Mouse (Mus musculus) liver, embryonic 18 days (tissue): ENCODE measurements around the gene Olfr314. TPM values are rescaled to one million over a fixed set of nuclear protein-coding genes. Genes with fewer than 3 reads are reported as not detected.

Experiments
- polyA plus RNA-seq: library from polyadenylated mRNA; depleted of rRNA; stranded (reverse); fragments of >200 nt; gene quantifications from 2 replicates; pipeline ENCODE4 v1.2.3, GENCODE M21; 2012; rRNA removed

Olfr314 gene
- polyA plus RNA-seq = not detected in 2 replicates

DNA sequence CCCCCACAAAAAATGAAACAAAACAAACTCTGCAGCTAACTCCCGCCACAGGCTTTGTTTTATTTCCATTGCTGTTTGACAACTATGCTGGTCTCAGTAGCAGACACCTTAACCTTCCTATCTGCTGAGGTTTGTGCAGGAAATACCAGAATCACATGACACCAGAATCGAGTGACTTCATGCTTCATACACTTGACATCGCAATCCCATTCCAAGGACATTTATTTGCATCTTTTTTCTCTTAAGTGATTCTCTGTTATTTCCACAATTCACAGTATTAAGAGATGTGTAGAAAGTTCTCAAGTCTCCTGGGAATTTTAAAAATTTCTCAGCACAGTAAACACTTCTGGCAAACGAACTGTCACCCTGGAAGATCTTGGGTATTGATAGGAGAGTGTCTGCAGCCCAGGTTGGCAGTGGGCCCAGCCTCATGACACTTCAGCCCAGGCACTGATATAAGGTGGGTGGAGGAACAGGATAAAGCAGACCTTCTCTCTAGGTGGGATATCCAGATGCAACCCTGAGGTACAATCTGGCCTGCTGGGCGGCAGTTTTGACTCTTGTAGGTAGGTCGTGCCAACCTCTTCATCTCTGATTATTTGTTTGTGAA is at the start of gene Olfr314:
Gene Olfr314, plus strand, starts transcription at position 473 of the 610 bp plus-strand sequence.

DNA sequence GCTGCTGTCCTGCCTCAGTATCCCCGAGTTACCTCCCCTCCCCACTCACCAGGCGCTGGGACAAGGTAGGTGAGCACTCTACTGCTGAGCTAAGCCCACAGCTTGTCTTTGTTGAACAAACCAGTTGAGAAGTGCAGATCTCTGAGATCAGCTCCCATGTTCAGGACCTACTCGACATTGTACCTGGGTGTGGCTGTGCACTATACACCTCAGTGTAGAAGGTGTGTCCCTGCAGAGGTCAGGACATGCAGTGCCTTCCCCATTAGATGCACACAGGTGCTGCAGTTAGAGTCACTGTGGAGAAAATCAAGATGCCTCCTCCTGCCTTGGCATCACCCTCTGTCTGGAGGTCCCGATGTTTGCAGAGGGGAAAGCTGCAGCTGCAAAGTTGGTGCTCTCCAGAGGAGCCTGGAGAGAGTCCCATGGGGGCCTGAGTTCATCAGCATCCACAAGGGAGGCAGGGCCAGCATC is 43.9 kb upstream of the Olfr314 start, which contains the start of gene Olfr317:
Gene Olfr317, minus strand, starts transcription at position 421 of the 471 bp plus-strand sequence.

GRCm38 (mm10) chr11:58752434-58752833 is 30.3 kb upstream of the Olfr314 start, which contains the start of gene Olfr316:
Olfr316 (plus strand) TSS chr11:58752734.

GRCm38 (mm10) chr11:58772888-58773287 is 9.9 kb upstream of the Olfr314 start, which contains the start of gene Olfr315:
Olfr315 (plus strand) TSS chr11:58773188.

GRCm38 (mm10) chr11:58801558-58802228 is 18.9 kb downstream of the Olfr314 start, which contains the start of gene Fam183b:
Fam183b (minus strand) TSS chr11:58801960.

DNA sequence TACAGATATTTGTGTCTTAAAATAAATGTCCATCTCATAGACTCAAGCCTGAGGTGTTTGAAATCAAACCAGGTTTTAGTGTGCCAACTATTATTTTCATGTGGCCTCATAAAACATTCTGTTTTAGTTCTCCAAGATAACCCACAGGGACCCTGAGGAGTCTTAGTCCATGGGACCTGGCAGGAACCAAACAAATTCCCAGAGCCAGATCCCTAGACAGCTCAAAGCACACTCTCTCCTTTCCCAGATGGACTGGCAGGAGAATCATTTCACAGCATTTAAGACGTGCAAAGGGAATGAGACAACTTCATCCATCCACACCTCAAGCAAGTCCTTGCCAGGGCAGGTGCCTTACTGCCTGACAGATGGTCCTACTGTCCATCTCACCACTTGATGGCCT is 31.9 kb downstream of the Olfr314 start, which contains the start of gene Olfr313:
Gene Olfr313, plus strand, starts transcription at position 301 of the 400 bp plus-strand sequence.

DNA sequence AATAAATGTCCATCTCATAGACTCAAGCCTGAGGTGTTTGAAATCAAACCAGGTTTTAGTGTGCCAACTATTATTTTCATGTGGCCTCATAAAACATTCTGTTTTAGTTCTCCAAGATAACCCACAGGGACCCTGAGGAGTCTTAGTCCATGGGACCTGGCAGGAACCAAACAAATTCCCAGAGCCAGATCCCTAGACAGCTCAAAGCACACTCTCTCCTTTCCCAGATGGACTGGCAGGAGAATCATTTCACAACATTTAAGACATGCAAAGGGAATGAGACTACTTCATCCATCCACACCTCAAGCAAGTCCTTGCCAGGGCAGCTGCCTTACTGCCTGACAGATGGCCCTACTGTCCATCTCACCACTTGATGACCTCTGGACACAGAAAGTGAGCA is 46.2 kb downstream of the Olfr314 start, which contains the start of gene Olfr312:
Gene Olfr312, plus strand, starts transcription at position 301 of the 400 bp plus-strand sequence.

Other genes starting within 250 kb of the Olfr314 start
- not detected in 2 replicates for gene Olfr330, start 248.1 kb upstream of the Olfr314 start, polyA plus RNA-seq
- gene Olfr329-ps, start 236.5 kb upstream of the Olfr314 start, polyA plus RNA-seq = not detected in 2 replicates
- gene Olfr328, start 227.3 kb upstream of the Olfr314 start, polyA plus RNA-seq = not detected in 2 replicates
- not detected in 2 replicates for gene Olfr224, start 212.4 kb upstream of the Olfr314 start, polyA plus RNA-seq
- gene Olfr325, start 205.2 kb upstream of the Olfr314 start, polyA plus RNA-seq = not detected in 2 replicates
- not detected in 2 replicates for gene Olfr324, start 187.8 kb upstream of the Olfr314 start, polyA plus RNA-seq
- gene 2210407C18Rik, start 166.9 kb upstream of the Olfr314 start, polyA plus RNA-seq = 0.07 TPM in 1 of 2 replicates, not detected in the other
- not detected in 2 replicates for gene Olfr323, start 152.5 kb upstream of the Olfr314 start, polyA plus RNA-seq
- 4.9 and 5.5 TPM in 2 replicates for gene Trim58, start 142.5 kb upstream of the Olfr314 start, polyA plus RNA-seq
- 0.02 and 0.05 TPM in 2 replicates for gene Olfr322, start 124.2 kb upstream of the Olfr314 start, polyA plus RNA-seq
- gene Olfr320, start 101.9 kb upstream of the Olfr314 start, polyA plus RNA-seq = not detected in 2 replicates
- not detected in 2 replicates for gene Olfr319, start 83.8 kb upstream of the Olfr314 start, polyA plus RNA-seq
- not detected in 2 replicates for gene Olfr318, start 58.9 kb upstream of the Olfr314 start, polyA plus RNA-seq
- not detected in 2 replicates for gene Olfr317, start 43.7 kb upstream of the Olfr314 start, polyA plus RNA-seq
- gene Olfr316, start 30.2 kb upstream of the Olfr314 start, polyA plus RNA-seq = not detected in 2 replicates
- gene Olfr315, start 9.8 kb upstream of the Olfr314 start, polyA plus RNA-seq = not detected in 2 replicates
- gene Fam183b, start 19.0 kb downstream of the Olfr314 start, polyA plus RNA-seq = 0.15 TPM in 1 of 2 replicates, not detected in the other
- not detected in 2 replicates for gene Olfr313, start 32.0 kb downstream of the Olfr314 start, polyA plus RNA-seq
- gene Olfr312, start 46.3 kb downstream of the Olfr314 start, polyA plus RNA-seq = not detected in 2 replicates
- not detected in 2 replicates for gene Olfr311, start 56.3 kb downstream of the Olfr314 start, polyA plus RNA-seq
- gene Gm12258, start 64.2 kb downstream of the Olfr314 start, polyA plus RNA-seq = 2.5 and 2.7 TPM in 2 replicates
- 1.0 and 1.3 TPM in 2 replicates for gene 2810021J22Rik, start 84.3 kb downstream of the Olfr314 start, polyA plus RNA-seq
- 2.9 and 3.0 TPM in 2 replicates for gene Zfp39, start 121.3 kb downstream of the Olfr314 start, polyA plus RNA-seq
- 13.5 and 14.6 TPM in 2 replicates for gene Btnl10, start 135.0 kb downstream of the Olfr314 start, polyA plus RNA-seq
- 63.0 and 65.7 TPM in 2 replicates for gene Rnf187, start 156.0 kb downstream of the Olfr314 start, polyA plus RNA-seq
- 15.6 and 26.7 TPM in 2 replicates for gene Hist3h2ba, start 166.0 kb downstream of the Olfr314 start, polyA plus RNA-seq
- 14.0 and 22.7 TPM in 2 replicates for gene Hist3h2a, start 171.7 kb downstream of the Olfr314 start, polyA plus RNA-seq
- gene Trim17, start 171.7 kb downstream of the Olfr314 start, polyA plus RNA-seq = 0.04 and 0.08 TPM in 2 replicates
- 9.3 and 11.3 TPM in 2 replicates for gene Trim11, start 195.1 kb downstream of the Olfr314 start, polyA plus RNA-seq